Mouse (Mus musculus): ENCODE measurements around the gene Masp2. TPM values are rescaled to one million over a fixed set of nuclear protein-coding genes. Genes with fewer than 3 reads are reported as not detected.

Masp2 gene
- polyA plus RNA-seq, 1 experiment, result 0.25 TPM

DNA sequence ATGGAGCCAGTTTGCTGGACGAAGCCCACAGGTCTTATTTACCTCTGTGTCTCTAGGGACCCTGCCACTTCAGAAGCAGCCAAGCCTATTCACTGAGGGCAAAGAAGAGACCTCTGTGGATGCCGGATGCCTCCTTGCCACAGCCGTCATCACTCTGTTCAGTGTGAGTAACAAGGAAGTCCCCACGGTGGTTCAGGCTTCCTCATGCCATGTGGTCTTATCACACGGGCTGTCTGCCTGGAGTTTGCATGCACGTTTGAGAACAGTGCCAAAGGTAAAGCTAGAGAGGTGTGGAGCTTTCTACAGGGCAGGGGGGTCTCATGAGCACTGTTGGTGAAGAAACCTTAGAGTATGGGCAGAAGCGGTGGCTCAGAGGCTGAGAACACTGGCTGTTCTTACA, 29.1 kb upstream of the Masp2 start:
- peaks cover 5% of the 10 kb centered on the region for H3K36me3 ChIP-seq (ENCODE audit: control insufficient read depth, insufficient read depth, low read length)
- H3K27ac ChIP-seq (ENCODE audit: control insufficient read depth, insufficient read depth, low read depth, low read length), result no peak overlapping the region
- no peak overlapping the region for H3K4me3 ChIP-seq (ENCODE audit: control insufficient read depth, low read depth, low read length)
- H3K27me3 ChIP-seq (ENCODE audit: control insufficient read depth, insufficient read depth, low read length), result no peaks in the 10 kb centered on the region
- no peak for TF ChIP-seq CTCF (IDR thresholded peaks at IDR 0.05; ENCODE audit: control insufficient read depth, insufficient read depth, insufficient replicate concordance, low read depth, low read length)
- no peak for TF ChIP-seq POLR2A (IDR thresholded peaks at IDR 0.05; ENCODE audit: control insufficient read depth, low read depth, low read length)
- H3K4me1 ChIP-seq (ENCODE audit: control insufficient read depth, insufficient read depth, low read length), result no peaks in the 10 kb centered on the region

DNA sequence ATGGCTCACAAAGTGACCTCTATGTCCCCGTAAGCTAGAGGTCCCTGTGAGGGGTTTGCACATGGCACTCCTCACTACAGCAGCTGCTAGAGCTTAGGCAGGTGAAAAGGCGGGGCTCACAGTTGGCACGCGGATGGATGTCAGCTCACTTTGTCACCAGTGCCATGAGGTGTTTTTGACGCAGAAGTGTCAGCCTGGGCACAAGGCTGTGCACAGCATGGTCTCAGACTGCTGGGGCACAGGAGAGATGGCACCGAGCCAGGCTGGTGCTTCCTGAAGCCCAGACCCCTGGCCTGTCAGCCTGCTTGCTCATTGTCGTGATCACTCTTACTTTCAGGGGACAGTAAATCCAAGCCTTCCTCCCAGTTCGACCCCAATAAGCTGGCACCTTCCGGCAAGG, 21.6 kb upstream of the Masp2 start:
- H3K27ac ChIP-seq (ENCODE audit: control insufficient read depth, insufficient read depth, low read depth, low read length), result no peak overlapping the region
- no peak overlapping the region for H3K4me3 ChIP-seq (ENCODE audit: control insufficient read depth, low read depth, low read length)
- H3K36me3 ChIP-seq (ENCODE audit: control insufficient read depth, insufficient read depth, low read length), result peaks cover 2% of the 10 kb centered on the region
- no peaks in the 10 kb centered on the region for H3K4me1 ChIP-seq (ENCODE audit: control insufficient read depth, insufficient read depth, low read length)
- TF ChIP-seq CTCF (IDR thresholded peaks at IDR 0.05; ENCODE audit: control insufficient read depth, insufficient read depth, insufficient replicate concordance, low read depth, low read length), result no peak
- no peaks in the 10 kb centered on the region for H3K27me3 ChIP-seq (ENCODE audit: control insufficient read depth, insufficient read depth, low read length)

DNA sequence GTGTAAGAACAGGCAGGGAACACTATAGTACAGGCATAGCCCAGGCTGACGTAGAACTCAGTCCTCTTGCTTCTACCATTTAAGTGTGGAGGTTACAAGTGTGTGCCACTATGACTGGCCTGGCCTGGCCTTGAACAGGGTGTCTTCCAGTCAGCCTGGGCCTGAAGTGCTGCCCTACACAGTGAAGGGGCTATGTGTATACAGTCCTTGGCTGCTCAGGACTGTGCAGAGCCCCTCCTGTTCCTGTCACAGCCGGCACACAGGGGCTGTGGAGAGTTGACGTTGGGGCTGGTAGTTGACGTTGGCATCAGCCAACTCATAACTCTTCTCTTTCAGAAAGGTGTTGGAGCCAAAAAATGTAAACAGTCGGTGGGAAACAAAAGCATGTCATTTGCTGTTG, 20.9 kb upstream of the Masp2 start:
- no peaks in the 10 kb centered on the region for H3K27me3 ChIP-seq (ENCODE audit: control insufficient read depth, insufficient read depth, low read length)
- no peak for TF ChIP-seq POLR2A (IDR thresholded peaks at IDR 0.05; ENCODE audit: control insufficient read depth, low read depth, low read length)
- no peak overlapping the region for H3K27ac ChIP-seq (ENCODE audit: control insufficient read depth, insufficient read depth, low read depth, low read length)
- no peaks in the 10 kb centered on the region; the same call in 1 of the 2 replicates for H3K36me3 ChIP-seq (ENCODE audit: control insufficient read depth, insufficient read depth, low read length)
- no peak overlapping the region for H3K4me3 ChIP-seq (ENCODE audit: control insufficient read depth, low read depth, low read length)
- no peaks in the 10 kb centered on the region for H3K4me1 ChIP-seq (ENCODE audit: control insufficient read depth, insufficient read depth, low read length)

DNA sequence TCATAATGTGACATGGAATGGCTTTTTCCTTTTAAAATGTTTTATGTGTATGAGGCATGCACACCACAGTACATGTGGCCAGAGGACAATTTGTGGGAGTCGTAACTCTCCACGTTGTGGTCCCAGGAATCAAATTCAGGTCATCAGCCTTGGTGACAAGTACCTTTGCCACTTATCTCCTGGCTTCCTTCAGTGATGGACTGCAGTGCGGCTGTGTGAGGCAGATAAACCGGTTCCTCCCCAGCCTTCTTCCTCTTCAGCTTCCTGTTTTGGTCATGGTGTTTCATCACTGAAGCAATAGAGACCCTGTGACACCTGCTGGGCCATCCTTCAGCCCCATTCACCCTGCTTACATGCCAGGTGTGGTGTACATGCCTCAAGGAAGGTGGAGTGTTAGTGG, 19.1 kb upstream of the Masp2 start:
- Histone ChIP-seq H3K27me3 (ENCODE audit: control insufficient read depth, insufficient read depth, low read length) (no peaks in the 10 kb centered on the region), H3K4me1 (ENCODE audit: control insufficient read depth, insufficient read depth, low read length) (no peaks in the 10 kb centered on the region), H3K36me3 (ENCODE audit: control insufficient read depth, insufficient read depth, low read length) (no peaks in the 10 kb centered on the region; the same call in 1 of the 2 replicates), H3K27ac (ENCODE audit: control insufficient read depth, insufficient read depth, low read depth, low read length) (no peak overlapping the region), H3K4me3 (ENCODE audit: control insufficient read depth, low read depth, low read length) (no peak overlapping the region)
- TF ChIP-seq POLR2A (IDR thresholded peaks at IDR 0.05; ENCODE audit: control insufficient read depth, low read depth, low read length) (no peak), CTCF (IDR thresholded peaks at IDR 0.05; ENCODE audit: control insufficient read depth, insufficient read depth, insufficient replicate concordance, low read depth, low read length) (no peak)

DNA sequence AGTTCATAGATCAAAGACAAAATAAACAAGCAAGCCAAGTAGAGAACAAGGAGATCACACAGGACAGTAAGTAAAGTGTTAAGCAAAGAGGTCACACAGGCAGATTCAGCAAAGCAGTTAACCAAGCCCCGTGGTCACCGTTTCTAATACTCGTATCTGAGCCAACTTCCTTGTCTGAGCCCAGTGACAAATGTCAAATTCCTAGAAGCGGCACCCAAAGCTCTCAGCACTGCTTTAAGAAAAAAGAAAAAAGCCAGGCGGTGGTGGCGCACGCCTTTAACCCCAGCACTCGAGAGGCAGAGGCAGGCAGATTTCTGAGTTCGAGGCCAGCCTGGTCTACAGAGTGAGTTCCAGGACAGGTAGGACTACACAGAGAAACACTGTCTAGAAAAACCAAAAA, 15.7 kb upstream of the Masp2 start:
- Histone ChIP-seq H3K4me1 (ENCODE audit: control insufficient read depth, insufficient read depth, low read length) (peaks cover 4% of the 10 kb centered on the region; the same call in 1 of the 2 replicates), H3K4me3 (ENCODE audit: control insufficient read depth, low read depth, low read length) (no peak overlapping the region), H3K36me3 (ENCODE audit: control insufficient read depth, insufficient read depth, low read length) (no peaks in the 10 kb centered on the region; the same call in 1 of the 2 replicates), H3K27ac (ENCODE audit: control insufficient read depth, insufficient read depth, low read depth, low read length) (no peak overlapping the region), H3K27me3 (ENCODE audit: control insufficient read depth, insufficient read depth, low read length) (no peaks in the 10 kb centered on the region)
- TF ChIP-seq POLR2A (IDR thresholded peaks at IDR 0.05; ENCODE audit: control insufficient read depth, low read depth, low read length), result no peak
- TF ChIP-seq CTCF (IDR thresholded peaks at IDR 0.05; ENCODE audit: control insufficient read depth, insufficient read depth, insufficient replicate concordance, low read depth, low read length), result no peak

DNA sequence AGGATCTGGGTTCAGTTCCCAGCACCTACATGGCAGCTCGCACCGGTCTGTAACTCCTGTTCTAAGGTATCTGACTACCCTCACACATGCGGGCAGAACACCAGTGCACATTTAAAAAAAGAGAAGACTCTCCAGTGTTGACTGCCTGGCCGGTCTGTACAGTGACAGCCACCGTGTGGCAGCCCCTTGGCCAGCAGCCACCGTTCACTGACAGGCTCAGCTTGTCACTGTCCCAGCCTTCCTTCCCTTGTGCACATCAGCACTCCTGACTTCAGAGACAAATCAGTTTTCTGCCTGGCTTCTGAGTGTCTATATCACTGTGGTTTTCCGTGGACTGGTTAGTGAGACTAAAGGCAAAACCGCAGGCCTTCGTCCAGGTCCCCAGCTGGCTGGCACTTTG, 13.6 kb upstream of the Masp2 start:
- Histone ChIP-seq H3K4me1 (ENCODE audit: control insufficient read depth, insufficient read depth, low read length) (peaks cover 11% of the 10 kb centered on the region), H3K27me3 (ENCODE audit: control insufficient read depth, insufficient read depth, low read length) (no peaks in the 10 kb centered on the region), H3K27ac (ENCODE audit: control insufficient read depth, insufficient read depth, low read depth, low read length) (no peak overlapping the region), H3K36me3 (ENCODE audit: control insufficient read depth, insufficient read depth, low read length) (no peaks in the 10 kb centered on the region), H3K4me3 (ENCODE audit: control insufficient read depth, low read depth, low read length) (no peak overlapping the region)
- TF ChIP-seq CTCF (IDR thresholded peaks at IDR 0.05; ENCODE audit: control insufficient read depth, insufficient read depth, insufficient replicate concordance, low read depth, low read length), result no peak
- no peak for TF ChIP-seq POLR2A (IDR thresholded peaks at IDR 0.05; ENCODE audit: control insufficient read depth, low read depth, low read length)

DNA sequence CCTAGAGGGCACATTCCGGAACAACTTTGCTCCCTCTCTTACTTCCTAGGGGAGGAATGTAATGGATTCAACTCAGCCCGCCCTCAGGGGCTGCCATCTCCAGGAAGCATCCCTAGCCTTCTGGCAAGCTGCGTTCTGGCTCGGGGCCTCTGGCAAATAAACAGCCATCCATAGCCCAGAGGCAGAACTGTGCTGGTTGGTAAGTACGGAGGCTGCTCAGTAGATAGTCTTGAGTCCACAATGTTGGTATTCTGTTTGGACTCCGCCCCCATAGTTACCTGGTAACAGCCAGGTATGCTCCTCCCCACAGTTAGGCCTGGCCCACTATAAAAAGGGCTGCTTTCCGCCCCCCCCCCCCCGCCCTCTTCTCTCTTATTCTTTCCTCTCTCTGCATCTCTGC, 12.8 kb upstream of the Masp2 start:
- H3K27ac ChIP-seq (ENCODE audit: control insufficient read depth, insufficient read depth, low read depth, low read length), result no peak overlapping the region
- H3K36me3 ChIP-seq (ENCODE audit: control insufficient read depth, insufficient read depth, low read length), result no peaks in the 10 kb centered on the region
- no peak overlapping the region for H3K4me3 ChIP-seq (ENCODE audit: control insufficient read depth, low read depth, low read length)
- H3K4me1 ChIP-seq (ENCODE audit: control insufficient read depth, insufficient read depth, low read length), result peaks cover 11% of the 10 kb centered on the region
- no peak for TF ChIP-seq CTCF (IDR thresholded peaks at IDR 0.05; ENCODE audit: control insufficient read depth, insufficient read depth, insufficient replicate concordance, low read depth, low read length)
- no peak for TF ChIP-seq POLR2A (IDR thresholded peaks at IDR 0.05; ENCODE audit: control insufficient read depth, low read depth, low read length)
- no peaks in the 10 kb centered on the region for H3K27me3 ChIP-seq (ENCODE audit: control insufficient read depth, insufficient read depth, low read length)
